Mouse (Mus musculus) embryonic facial prominence, embryonic 11.5 days (tissue): ENCODE measurements around the gene Mgea5. TPM values are rescaled to one million over a fixed set of nuclear protein-coding genes. Genes with fewer than 3 reads are reported as not detected.
"Not testable (repeated sequence)": the region's sequence is repeated elsewhere in the genome, so short reads cannot be mapped to it uniquely, and the experiment has no call there.

Experiments
- ATAC-seq: fragments of 200-750 bp; cut with Nextera tagmentation; replicated peaks from 2 replicates; pipeline ENCODE4 v1.8.0; 2017; ENCODE audit warnings: low read depth; ENCODE audit not compliant: insufficient number of reproducible peaks, low FRiP score, low TSS enrichment
- DNase-seq: peaks from one replicate; pipeline ENCODE4 v3.0.0-alpha.2; 2015; ENCODE audit warnings: low spot score
- H3K27ac ChIP-seq: fragments of 300-500 bp; sonication (generic); replicated peaks from 2 replicates; pipeline ENCODE4 v1.5.1; 2014; ENCODE audit warnings: mild to moderate bottlenecking, low read depth, low read length, control low read depth
- H3K27me3 ChIP-seq: fragments of 300-500 bp; sonication (generic); 2 replicates; pipeline ENCODE4 v1.6.1; 2014; ENCODE audit warnings: mild to moderate bottlenecking, low read length, moderate library complexity, mixed read lengths; ENCODE audit not compliant: control insufficient read depth, insufficient read depth
- H3K36me3 ChIP-seq: fragments of 300-500 bp; sonication (generic); replicated peaks from 2 replicates; pipeline ENCODE4 v1.6.1; 2014; ENCODE audit warnings: low read depth, mild to moderate bottlenecking, low read length, moderate library complexity, mixed read lengths; ENCODE audit not compliant: control insufficient read depth, insufficient read depth
- H3K4me1 ChIP-seq: fragments of 300-500 bp; sonication (generic); 2 replicates; pipeline ENCODE4 v1.6.1; 2014; ENCODE audit warnings: low read length, mixed read lengths; ENCODE audit not compliant: control insufficient read depth, insufficient read depth
- H3K4me2 ChIP-seq: fragments of 300-500 bp; sonication (generic); 2 replicates; pipeline ENCODE4 v1.6.1; 2014; ENCODE audit warnings: low read depth, mild to moderate bottlenecking, control low read depth, low read length, moderate library complexity
- H3K4me3 ChIP-seq: fragments of 300-500 bp; sonication (generic); 2 replicates; pipeline ENCODE4 v1.5.1; 2014; ENCODE audit warnings: low read depth, low read length, control low read depth
- H3K9ac ChIP-seq: fragments of 300-500 bp; sonication (generic); replicated peaks from 2 replicates; pipeline ENCODE4 v1.6.1; 2014; ENCODE audit warnings: mild to moderate bottlenecking, control low read depth, low read length
- H3K9me3 ChIP-seq: fragments of 300-500 bp; sonication (generic); replicated peaks from 2 replicates; pipeline ENCODE4 v1.6.1; 2016; ENCODE audit warnings: mild to moderate bottlenecking, low read length, inconsistent platforms, mixed read lengths; ENCODE audit not compliant: control insufficient read depth
- WGBS: fragments of 180-500 bp; shearing (Covaris S2); extraction: QIAGEN DNeasy Blood & Tissue Kit; methylation state at CpG from one replicate; pipeline ENCODE4 v1.1.7; 2014; 5-methylcytosine and 5-hydroxymethylcytosine counted together
- polyA plus RNA-seq: library from polyadenylated mRNA; unstranded; fragments of >200 nt; fragmentation: Nextera tagmentation; extraction: Ambion mirVana; gene quantifications from 2 replicates; pipeline ENCODE4 v1.2.1, GENCODE M21; 2014

Mgea5 gene
- polyA plus RNA-seq, 1 experiment from 2014 or later = 58.8 TPM

DNA sequence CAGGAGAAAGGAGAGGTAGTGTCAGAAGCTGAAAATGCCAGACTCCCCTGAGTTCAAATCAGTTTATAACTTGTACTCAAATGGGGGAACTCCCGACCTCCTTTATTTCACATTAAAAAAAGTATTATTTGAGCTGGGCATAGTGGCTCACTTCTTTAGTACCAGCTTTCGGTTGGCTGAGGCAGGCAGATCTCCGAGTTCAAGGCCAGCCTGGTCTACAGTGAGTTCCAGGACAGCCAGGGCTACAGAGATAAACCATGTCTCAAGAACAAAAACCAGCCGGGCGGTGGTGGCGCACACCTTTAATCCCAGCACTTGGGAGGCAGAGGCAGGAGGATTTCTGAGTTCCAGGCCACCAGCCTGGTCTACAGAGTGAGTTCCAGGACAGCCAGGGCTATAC, 22.2 kb upstream of the Mgea5 start:
- 91% methylated on average over 6 of the region's 6 CpGs for whole genome bisulfite sequencing
- H3K4me2 ChIP-seq, H3K4me1 ChIP-seq, ATAC-seq, H3K4me3 ChIP-seq, H3K27ac ChIP-seq, H3K9me3 ChIP-seq, H3K27me3 ChIP-seq, H3K36me3 ChIP-seq, DNase-seq, H3K9ac ChIP-seq: not testable (repeated sequence)

DNA sequence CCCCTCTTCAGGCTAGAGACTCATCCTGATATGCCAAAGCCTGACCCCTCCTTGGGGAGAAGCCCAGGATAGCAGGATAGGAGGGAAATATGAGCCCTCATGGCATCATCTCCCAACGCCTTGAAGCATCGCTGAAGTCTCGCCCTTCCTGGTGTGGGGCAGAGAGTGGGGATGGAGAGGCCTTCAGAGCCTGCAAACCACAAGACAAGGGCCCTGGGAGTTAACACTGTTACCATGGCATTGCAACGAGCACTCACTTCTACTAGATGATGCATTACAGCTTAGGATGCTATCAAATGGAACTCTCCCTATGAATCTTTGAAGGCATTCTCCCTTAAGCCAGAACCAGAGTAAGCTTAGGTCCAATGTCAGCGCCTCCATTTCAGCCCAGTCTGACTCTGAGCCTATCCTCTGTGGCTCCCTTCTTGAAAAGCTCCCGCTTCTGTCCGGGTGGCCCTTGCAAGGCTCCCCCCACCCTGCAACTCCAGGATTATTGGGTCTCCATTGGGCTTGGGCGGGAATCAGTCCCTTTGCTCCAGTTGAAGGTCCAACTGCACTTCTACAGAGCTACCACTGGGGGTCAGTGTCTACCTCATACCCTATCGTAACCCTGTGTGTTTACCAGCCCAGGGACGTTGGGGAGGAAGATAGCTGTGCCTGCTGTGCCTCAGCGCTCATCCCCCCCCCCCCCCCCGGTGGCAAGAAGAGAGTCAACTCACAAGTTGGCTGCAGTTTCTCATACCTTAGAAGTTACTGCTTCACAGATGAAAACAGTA, 21.1 kb upstream of the Mgea5 start:
- H3K27me3 ChIP-seq = no peaks in the 10 kb centered on the region
- DNase-seq = peak; percentile 68
- no peak overlapping the region for H3K4me2 ChIP-seq
- peak; percentile 61; the same call in 1 of the 2 replicates for ATAC-seq
- no peaks in the 10 kb centered on the region for H3K36me3 ChIP-seq
- no peaks in the 10 kb centered on the region for H3K9me3 ChIP-seq
- no peaks in the 10 kb centered on the region for H3K4me1 ChIP-seq
- no peak overlapping the region for H3K27ac ChIP-seq
- WGBS = 21% methylated on average over 12 of the region's 12 CpGs
- no peak overlapping the region for H3K4me3 ChIP-seq
- H3K9ac ChIP-seq = no peak overlapping the region

DNA sequence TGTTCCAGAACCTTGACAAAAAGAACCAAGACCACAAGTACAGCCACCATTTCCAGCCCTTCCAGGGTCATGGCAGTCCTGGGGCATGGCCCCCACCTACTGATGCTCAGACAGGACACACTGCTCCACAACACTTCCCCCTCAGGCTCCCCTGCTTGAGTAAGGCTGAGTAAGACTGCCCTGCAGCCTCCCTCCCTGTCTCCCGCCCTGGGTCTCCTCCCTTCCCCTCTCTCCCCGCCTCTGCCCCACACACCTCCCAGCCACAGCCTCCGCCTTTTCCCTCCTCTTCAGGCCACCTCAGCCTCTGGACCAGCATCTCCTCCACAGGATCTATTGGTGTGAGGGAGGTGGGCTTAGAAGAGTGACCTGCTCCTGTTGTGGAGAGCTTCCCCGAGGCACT, 19.8 kb upstream of the Mgea5 start:
- 17% methylated on average over 3 of the region's 4 CpGs for WGBS
- Histone ChIP-seq H3K27me3 (no peaks in the 10 kb centered on the region), H3K9ac (no peak overlapping the region), H3K4me1 (no peaks in the 10 kb centered on the region), H3K4me3 (no peak overlapping the region), H3K27ac (no peak overlapping the region), H3K36me3 (no peaks in the 10 kb centered on the region), H3K9me3 (no peaks in the 10 kb centered on the region), H3K4me2 (no peak overlapping the region)
- ATAC-seq = no peak
- DNase-seq = no peak

DNA sequence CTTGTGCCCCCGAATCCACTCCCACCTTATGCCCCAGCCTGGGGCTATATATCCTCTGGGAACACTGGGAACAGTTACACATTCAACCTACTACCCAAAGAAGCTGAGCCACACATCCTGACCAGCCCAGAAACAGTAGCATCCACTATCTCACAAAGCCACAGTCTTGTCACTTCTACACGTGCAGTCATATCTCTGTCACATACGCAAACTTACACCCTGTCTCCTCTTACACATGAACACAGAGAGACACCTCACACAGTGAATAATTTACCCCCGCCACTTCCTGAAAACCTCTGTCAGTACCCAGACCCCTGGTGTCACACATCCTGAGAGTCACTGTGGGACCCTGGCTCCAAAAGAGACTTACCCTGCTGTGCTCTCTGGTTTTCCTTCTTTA, 19.1 kb upstream of the Mgea5 start:
- ATAC-seq (no peak), DNase-seq (no peak)
- Histone ChIP-seq H3K9ac (no peak overlapping the region), H3K4me3 (no peak overlapping the region), H3K27me3 (no peaks in the 10 kb centered on the region), H3K4me1 (no peaks in the 10 kb centered on the region), H3K36me3 (no peaks in the 10 kb centered on the region), H3K9me3 (no peaks in the 10 kb centered on the region), H3K27ac (no peak overlapping the region), H3K4me2 (no peak overlapping the region)
- 62% methylated on average over 4 of the region's 4 CpGs for WGBS

DNA sequence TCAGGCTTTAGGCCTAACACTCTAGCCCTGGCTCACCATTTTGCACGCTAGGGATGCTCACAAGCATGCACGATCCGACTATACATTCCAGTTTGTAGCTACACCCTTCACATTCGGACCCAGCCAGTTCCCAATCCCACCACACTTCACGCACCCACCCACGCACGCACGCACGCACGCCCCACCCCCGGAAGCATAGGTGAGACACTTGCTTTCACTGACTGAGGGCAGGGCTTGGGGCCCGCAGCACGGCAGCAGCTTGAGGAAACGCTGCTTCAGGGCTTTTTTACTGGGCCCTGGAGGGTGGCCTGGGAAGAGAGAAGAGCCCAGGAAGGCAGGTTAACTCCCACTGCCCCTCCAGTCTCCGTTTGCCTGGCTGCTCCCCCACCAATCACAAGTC, 13.2 kb upstream of the Mgea5 start:
- Histone ChIP-seq H3K27ac (no peak overlapping the region), H3K36me3 (no peaks in the 10 kb centered on the region), H3K4me3 (no peak overlapping the region), H3K4me2 (no peak overlapping the region), H3K9ac (no peak overlapping the region), H3K27me3 (no peaks in the 10 kb centered on the region), H3K4me1 (no peaks in the 10 kb centered on the region), H3K9me3 (no peaks in the 10 kb centered on the region)
- ATAC-seq (no peak), DNase-seq (no peak)
- WGBS = 74% methylated on average over 15 of the region's 15 CpGs

DNA sequence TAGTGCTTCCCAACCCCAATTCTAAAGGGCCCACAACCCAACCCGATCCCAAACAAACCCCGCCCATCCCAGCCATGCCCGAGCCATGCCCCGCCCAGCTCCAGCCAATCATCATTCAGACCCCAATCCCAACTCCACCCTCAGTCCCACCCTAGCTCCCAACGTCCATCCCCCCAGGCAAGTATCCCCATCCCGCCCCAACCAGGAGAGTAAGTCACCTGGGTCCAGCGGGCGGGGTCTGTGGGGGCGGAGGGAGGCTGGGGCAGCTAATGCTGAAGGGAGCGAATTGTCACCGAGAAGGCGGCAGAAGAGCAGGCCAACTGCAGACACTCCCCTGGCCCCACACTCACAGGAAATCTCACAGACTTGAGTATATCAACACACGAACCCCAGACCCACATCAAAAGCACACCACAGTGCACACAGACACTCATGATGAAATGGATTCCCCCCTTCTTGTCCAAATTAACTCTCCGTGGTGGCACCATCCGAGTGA, 12.5 kb upstream of the Mgea5 start:
- Histone ChIP-seq H3K27me3 (no peaks in the 10 kb centered on the region), H3K4me2 (peak overlapping the region; percentile 44), H3K36me3 (no peaks in the 10 kb centered on the region), H3K27ac (no peak overlapping the region), H3K9ac (no peak overlapping the region), H3K9me3 (no peaks in the 10 kb centered on the region), H3K4me1 (no peaks in the 10 kb centered on the region), H3K4me3 (peak overlapping the region; percentile 4; the same call in 1 of the 2 replicates)
- DNase-seq = peak; percentile 65
- no peak; the same call in 1 of the 2 replicates for ATAC-seq
- 6% methylated on average over 15 of the region's 15 CpGs for WGBS

DNA sequence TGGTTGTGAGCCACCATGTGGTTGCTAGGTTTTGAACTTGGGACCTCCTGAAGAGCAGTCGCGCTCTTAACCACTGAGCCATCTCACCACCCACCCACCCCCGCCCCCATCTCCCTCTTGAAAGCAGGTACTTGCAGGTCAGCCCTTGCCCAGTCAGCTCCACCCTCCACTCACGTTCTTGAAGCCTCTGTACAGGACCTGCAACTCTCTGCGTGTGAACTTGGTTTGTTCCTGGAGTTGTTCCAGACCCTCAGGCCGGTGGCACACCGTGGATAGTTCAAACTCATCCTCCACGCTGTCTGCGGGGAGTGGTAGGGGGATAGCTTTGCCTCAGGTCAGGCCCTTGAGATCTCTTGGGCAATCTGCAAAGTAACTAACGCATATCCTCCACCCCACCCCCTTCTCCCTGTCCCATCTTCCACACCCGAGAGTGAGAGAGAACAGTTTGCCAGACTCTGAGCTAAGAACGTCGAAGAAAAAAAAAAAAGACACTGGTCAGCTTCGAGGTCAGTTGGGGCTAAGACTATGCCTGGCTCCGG, 11.8 kb upstream of the Mgea5 start:
- Histone ChIP-seq H3K4me3 (peak overlapping the region; percentile 4; the same call in 1 of the 2 replicates), H3K27me3 (no peaks in the 10 kb centered on the region), H3K9ac (no peak overlapping the region), H3K4me2 (peak overlapping the region; percentile 44), H3K27ac (no peak overlapping the region), H3K9me3 (no peaks in the 10 kb centered on the region), H3K4me1 (no peaks in the 10 kb centered on the region), H3K36me3 (no peaks in the 10 kb centered on the region)
- 31% methylated on average over 15 of the region's 15 CpGs for WGBS
- ATAC-seq (0 out of 2 replicates have a peak, but pooled peaks have one; percentile 29), DNase-seq (no peak)

DNA sequence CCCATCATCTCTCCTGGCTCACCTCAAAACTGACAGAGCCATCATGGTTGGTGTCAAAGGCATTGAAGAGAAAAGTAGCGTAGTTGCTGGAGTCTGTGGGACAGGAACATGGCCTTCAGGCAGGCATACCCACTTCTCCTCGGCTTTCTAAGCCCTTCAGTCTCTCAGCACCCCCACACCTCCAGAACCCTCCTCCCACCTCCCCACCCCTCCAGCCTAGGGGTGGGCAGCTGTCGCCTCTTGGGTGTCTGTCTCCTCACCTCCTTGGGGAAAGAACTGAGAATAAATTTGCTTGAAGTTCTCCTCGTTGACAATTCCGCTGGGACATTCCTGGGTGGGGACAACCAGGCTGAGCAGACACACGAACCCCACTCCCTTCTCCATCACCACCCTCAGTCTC, 11.1 kb upstream of the Mgea5 start:
- Histone ChIP-seq H3K9ac (no peak overlapping the region), H3K9me3 (no peaks in the 10 kb centered on the region), H3K4me2 (no peak overlapping the region), H3K36me3 (no peaks in the 10 kb centered on the region), H3K27ac (no peak overlapping the region), H3K4me1 (no peaks in the 10 kb centered on the region), H3K27me3 (no peaks in the 10 kb centered on the region), H3K4me3 (no peak overlapping the region)
- DNase-seq = no peak
- 77% methylated on average over 6 of the region's 6 CpGs for WGBS
- no peak for ATAC-seq
